Mouse (Mus musculus) liver, embryonic 14.5 days (tissue): ENCODE measurements around the gene Eif4e2.

Experiments used
- CTCF ChIP-seq: IDR thresholded peaks from 2 replicates; pipeline ENCODE4 v1.5.1; 2016; ENCODE audit warnings: antibody characterized with exemption, low read depth, control low read depth
- EP300 ChIP-seq: IDR thresholded peaks from 2 replicates; pipeline ENCODE4 v1.6.1; 2016; ENCODE audit warnings: antibody characterized with exemption, low read depth

GRCm38 (mm10) chr1:87270204-87270603, 56.5 kb downstream of the Eif4e2 start:
- TF ChIP-seq CTCF (no peak), EP300 (no peak)
